Mouse (Mus musculus) frontal cortex, postnatal 25 days (tissue): ENCODE data around the gene Ccdc3.

Experiments used
- DNase-seq, 2 experiments: peaks; one replicate each; pipeline ENCODE4 v3.0.0; 2022; ENCODE audit warnings: low spot score in 2 of 2

Ccdc3 gene

GRCm38 (mm10) chr2:5161002-5161745 is 23.6 kb downstream of the Ccdc3 start:
- DNase-seq: no peak

- DNase-seq: no peak
Observed at GRCm38 (mm10) chr2:5161908-5162674, 24.5 kb downstream of the Ccdc3 start.

- DNase-seq: no peak
Observed at GRCm38 (mm10) chr2:5162756-5163155, 25.2 kb downstream of the Ccdc3 start.

GRCm38 (mm10) chr2:5165941-5166361 is 28.4 kb downstream of the Ccdc3 start:
- no peak for DNase-seq

- DNase-seq: no peak
Observed at GRCm38 (mm10) chr2:5166796-5167195, 29.2 kb downstream of the Ccdc3 start.

- no peak for DNase-seq
Observed at GRCm38 (mm10) chr2:5170815-5171214, 33.2 kb downstream of the Ccdc3 start.

GRCm38 (mm10) chr2:5171301-5172000 is 33.9 kb downstream of the Ccdc3 start:
- no peak for DNase-seq

GRCm38 (mm10) chr2:5172773-5173172 is 35.2 kb downstream of the Ccdc3 start:
- no peak for DNase-seq

GRCm38 (mm10) chr2:5174716-5175115 is 37.1 kb downstream of the Ccdc3 start:
- DNase-seq: no peak

GRCm38 (mm10) chr2:5181462-5182443 is 44.2 kb downstream of the Ccdc3 start:
- no peak for DNase-seq

GRCm38 (mm10) chr2:5184166-5184565 is 46.6 kb downstream of the Ccdc3 start:
- DNase-seq: no peak

- no peak for DNase-seq
Observed at GRCm38 (mm10) chr2:5185631-5186030, 48.1 kb downstream of the Ccdc3 start.

GRCm38 (mm10) chr2:5192156-5192555 is 54.6 kb downstream of the Ccdc3 start:
- no peak for DNase-seq

GRCm38 (mm10) chr2:5193071-5193470 is 55.5 kb downstream of the Ccdc3 start:
- DNase-seq: no peak

- no peak for DNase-seq
Observed at GRCm38 (mm10) chr2:5194701-5195215, 57.2 kb downstream of the Ccdc3 start.

- DNase-seq: no peak
Observed at GRCm38 (mm10) chr2:5197486-5197885, 59.9 kb downstream of the Ccdc3 start.

GRCm38 (mm10) chr2:5199289-5199688 is 61.7 kb downstream of the Ccdc3 start:
- no peak for DNase-seq

- no peak for DNase-seq
Observed at GRCm38 (mm10) chr2:5200817-5201364, 63.3 kb downstream of the Ccdc3 start.

GRCm38 (mm10) chr2:5203146-5203545 is 65.6 kb downstream of the Ccdc3 start:
- no peak for DNase-seq

- no peak for DNase-seq
Observed at GRCm38 (mm10) chr2:5204941-5205340, 67.4 kb downstream of the Ccdc3 start.

GRCm38 (mm10) chr2:5206651-5207050 is 69.1 kb downstream of the Ccdc3 start:
- DNase-seq: no peak
